Mouse (Mus musculus) hindbrain, embryonic 13.5 days (tissue): ENCODE measurements around the gene Gak. TPM values are rescaled to one million over a fixed set of nuclear protein-coding genes. Genes with fewer than 3 reads are reported as not detected.

Experiments used
- ATAC-seq: fragments of 200-750 bp; cut with Nextera tagmentation; 2 replicates; pipeline ENCODE4 v1.8.0; 2017; ENCODE audit warnings: moderate TSS enrichment; ENCODE audit not compliant: low FRiP score
- H3K27ac ChIP-seq: fragments of 300-500 bp; sonication (generic); 2 replicates; pipeline ENCODE4 v1.5.1; 2015; ENCODE audit warnings: inconsistent platforms, mild to moderate bottlenecking, moderate library complexity
- H3K27me3 ChIP-seq: fragments of 300-500 bp; sonication (generic); 2 replicates; pipeline ENCODE4 v1.6.1; 2015; ENCODE audit warnings: mild to moderate bottlenecking, inconsistent platforms
- H3K36me3 ChIP-seq: fragments of 300-500 bp; sonication (generic); 2 replicates; pipeline ENCODE4 v1.6.1; 2015; ENCODE audit warnings: mild to moderate bottlenecking, inconsistent platforms
- H3K4me1 ChIP-seq: fragments of 300-500 bp; sonication (generic); replicated peaks from 2 replicates; pipeline ENCODE4 v1.6.1; 2015; ENCODE audit warnings: inconsistent platforms
- H3K4me2 ChIP-seq: fragments of 300-500 bp; sonication (generic); 2 replicates; pipeline ENCODE4 v1.6.1; 2015; ENCODE audit warnings: inconsistent platforms, mild to moderate bottlenecking, moderate library complexity
- H3K4me3 ChIP-seq: fragments of 300-500 bp; sonication (generic); 2 replicates; pipeline ENCODE4 v1.5.1; 2015; ENCODE audit warnings: mild to moderate bottlenecking, inconsistent platforms
- H3K9ac ChIP-seq: fragments of 300-500 bp; sonication (generic); 2 replicates; pipeline ENCODE4 v1.6.1; 2015; ENCODE audit warnings: mild to moderate bottlenecking, inconsistent platforms
- H3K9me3 ChIP-seq: fragments of 300-500 bp; sonication (generic); 2 replicates; pipeline ENCODE4 v1.6.1; 2016; ENCODE audit warnings: inconsistent platforms
- WGBS: fragments of 180-500 bp; shearing (Covaris S2); methylation state at CpG from one replicate; pipeline ENCODE4 v1.1.7; 2015; 5-methylcytosine and 5-hydroxymethylcytosine counted together
- polyA plus RNA-seq: library from polyadenylated mRNA; unstranded; fragments of >200 nt; fragmentation: Nextera tagmentation; extraction: Ambion mirVana; gene quantifications from 2 replicates; pipeline ENCODE4 v1.2.1, GENCODE M21; 2015

The Gak gene
- polyA plus RNA-seq, 1 experiment from 2014 or later, result 49.1 TPM

DNA sequence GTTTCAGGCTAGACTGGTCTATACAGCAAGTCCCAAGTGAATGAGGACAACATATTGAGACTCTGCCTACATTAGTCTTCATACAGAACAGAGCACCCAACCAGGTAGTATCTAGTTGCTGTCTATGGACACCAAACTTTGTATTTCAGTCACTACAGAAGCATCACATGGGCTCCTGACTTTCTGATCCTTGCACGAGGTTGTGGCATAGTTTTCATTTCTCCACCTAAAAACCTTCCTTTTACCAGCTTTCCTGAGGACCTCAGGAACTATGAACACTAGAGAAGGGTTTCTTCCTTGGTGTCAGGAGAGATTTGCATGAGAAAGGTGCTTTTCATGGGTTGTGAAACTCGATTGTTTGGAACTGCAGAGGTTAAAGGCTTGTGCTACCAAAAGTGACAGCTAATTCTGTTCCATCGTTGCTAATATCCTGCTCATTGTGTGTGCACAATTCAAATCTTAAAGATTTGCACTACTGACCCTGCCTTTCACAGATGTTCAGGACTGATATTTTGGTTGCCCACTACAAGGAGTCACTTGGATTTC is 38.9 kb upstream of the Gak start:
- no peaks in the 10 kb centered on the region for H3K9me3 ChIP-seq
- H3K4me1 ChIP-seq, result peaks cover 22% of the 10 kb centered on the region
- H3K9ac ChIP-seq, result peak overlapping the region; percentile 82
- peak overlapping the region; percentile 69 for H3K4me2 ChIP-seq
- peak overlapping the region; percentile 87 for H3K27ac ChIP-seq
- peaks cover 22% of the 10 kb centered on the region for H3K36me3 ChIP-seq
- H3K4me3 ChIP-seq, result peak overlapping the region; percentile 52
- H3K27me3 ChIP-seq, result 0 out of 2 replicates have a peak, but pooled peaks cover 9% of the 10 kb centered on the region
- 14% methylated on average over 3 of the region's 3 CpGs for WGBS
- no peak for ATAC-seq

DNA sequence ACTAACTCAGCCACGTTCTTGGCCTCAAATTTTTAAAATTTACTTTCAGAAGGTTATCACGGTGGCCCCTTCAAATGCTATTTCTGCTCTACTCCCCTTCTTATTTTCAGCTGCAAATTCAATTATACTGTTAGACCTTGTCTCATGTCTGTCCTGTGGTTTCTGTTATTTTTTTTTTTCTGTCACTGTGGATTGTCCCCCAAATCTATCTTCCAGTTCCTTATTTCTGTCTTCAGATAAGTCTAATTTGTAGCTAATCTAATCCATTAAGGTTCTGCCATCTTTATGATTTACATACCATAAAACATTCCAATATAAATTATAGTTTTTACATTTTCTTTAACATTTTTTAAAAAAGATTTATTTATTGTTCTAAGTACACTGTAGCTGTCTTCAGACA is 37.8 kb upstream of the Gak start:
- Histone ChIP-seq H3K4me2 (no peak overlapping the region), H3K36me3 (peaks cover 11% of the 10 kb centered on the region), H3K4me3 (no peak overlapping the region), H3K27ac (no peak overlapping the region), H3K27me3 (peaks cover 15% of the 10 kb centered on the region; the same call in 1 of the 2 replicates), H3K9ac (no peak overlapping the region), H3K4me1 (peaks cover 22% of the 10 kb centered on the region), H3K9me3 (no peaks in the 10 kb centered on the region)
- WGBS, result 84% methylated on average over 2 of the region's 2 CpGs
- no peak for ATAC-seq

DNA sequence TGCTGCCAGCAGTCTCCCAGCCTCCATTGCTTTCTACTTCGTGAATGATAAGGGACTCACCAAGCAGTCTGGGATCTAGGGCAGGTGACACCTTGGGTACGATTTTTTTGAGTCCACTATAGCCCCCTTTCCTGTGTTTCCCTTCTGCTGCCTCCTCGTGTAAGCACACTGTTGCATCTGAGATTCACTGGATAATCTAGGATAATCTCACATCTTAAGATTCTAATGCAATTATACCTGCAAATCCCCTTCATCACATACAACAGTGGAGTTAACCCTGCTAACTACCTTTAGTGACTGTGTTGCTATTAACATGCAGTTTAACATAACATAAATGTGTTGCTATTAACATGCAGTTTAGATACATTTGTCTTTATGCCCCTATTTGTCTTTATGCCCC is 35.5 kb upstream of the Gak start:
- Histone ChIP-seq H3K4me3 (no peak overlapping the region), H3K27ac (no peak overlapping the region), H3K36me3 (no peaks in the 10 kb centered on the region), H3K4me2 (no peak overlapping the region), H3K9ac (no peak overlapping the region), H3K27me3 (peaks cover 15% of the 10 kb centered on the region; the same call in 1 of the 2 replicates), H3K4me1 (peaks cover 19% of the 10 kb centered on the region), H3K9me3 (no peaks in the 10 kb centered on the region)
- WGBS, result 51% methylated on average over 3 of the region's 3 CpGs
- no peak for ATAC-seq

DNA sequence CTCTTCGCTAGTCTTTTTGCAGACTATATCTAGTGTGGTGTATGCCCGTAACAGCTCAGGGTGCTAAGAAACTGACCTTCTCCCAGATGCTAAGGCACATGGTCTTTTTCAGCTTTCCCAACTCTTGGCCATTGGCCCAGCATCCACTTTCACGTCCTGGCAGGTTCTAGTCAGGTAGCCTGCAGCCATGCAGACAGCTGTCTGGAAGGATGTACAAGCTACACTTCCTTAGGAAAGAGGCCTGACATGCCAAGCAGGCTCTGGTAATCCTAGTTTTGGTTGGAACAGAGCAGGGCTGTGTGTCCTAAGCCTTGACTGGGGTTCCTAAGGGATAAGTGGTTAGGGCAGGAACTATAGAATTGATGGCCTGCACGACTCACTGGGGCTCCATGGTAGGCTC is 33.2 kb upstream of the Gak start:
- 89% methylated on average over 4 of the region's 4 CpGs for WGBS
- no peak for ATAC-seq
- H3K4me3 ChIP-seq, result no peak overlapping the region

DNA sequence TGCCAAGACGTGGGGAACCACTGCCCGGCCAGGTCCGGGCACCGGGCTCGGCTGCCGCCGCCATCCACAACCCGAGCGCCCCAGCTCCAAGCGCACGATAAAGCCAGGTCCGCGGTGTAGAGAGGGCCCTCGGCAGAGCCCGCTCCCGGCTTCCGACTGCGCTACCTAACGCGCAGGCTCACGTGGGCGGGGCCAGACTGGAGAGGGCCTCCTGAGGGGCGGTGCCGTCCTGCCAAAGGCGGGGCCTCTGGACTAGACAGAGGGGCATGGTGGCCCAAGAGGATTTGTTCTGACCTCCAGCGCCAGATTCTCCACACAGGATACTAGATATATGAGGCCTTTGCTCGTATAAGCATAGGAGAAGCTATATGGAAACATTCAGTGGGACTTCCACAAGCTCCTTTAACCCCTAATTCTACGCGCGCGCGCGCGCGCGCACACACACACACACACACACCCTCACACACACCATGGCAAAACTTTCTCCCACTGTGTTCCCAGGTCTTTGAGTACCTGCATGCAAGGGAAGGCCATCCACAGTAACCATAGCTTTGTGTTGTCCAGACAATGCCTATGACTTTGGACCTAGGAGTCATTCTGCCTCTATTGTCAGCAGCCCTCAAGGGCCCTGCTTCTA is 31.2 kb upstream of the Gak start:
- Histone ChIP-seq H3K27me3 (peaks cover 12% of the 10 kb centered on the region; the same call in 1 of the 2 replicates), H3K9me3 (no peaks in the 10 kb centered on the region), H3K4me2 (peak overlapping the region; percentile 93), H3K9ac (peak overlapping the region; percentile 99), H3K27ac (peak overlapping the region; percentile 55; the same call in 1 of the 2 replicates), H3K4me1 (peaks cover 24% of the 10 kb centered on the region), H3K4me3 (peak overlapping the region; percentile 92), H3K36me3 (peaks cover 24% of the 10 kb centered on the region)
- peak; percentile 97 for ATAC-seq
- WGBS, result 16% methylated on average over 36 of the region's 36 CpGs

More for the DNA sequence above, 33.2 kb upstream of the Gak start:
- no peak overlapping the region for H3K4me2 ChIP-seq
- H3K9ac ChIP-seq, result no peak overlapping the region
- peaks cover 24% of the 10 kb centered on the region for H3K4me1 ChIP-seq
- H3K36me3 ChIP-seq, result peaks cover 4% of the 10 kb centered on the region
- no peak overlapping the region for H3K27ac ChIP-seq
- H3K9me3 ChIP-seq, result no peaks in the 10 kb centered on the region
- peaks cover 15% of the 10 kb centered on the region; the same call in 1 of the 2 replicates for H3K27me3 ChIP-seq

DNA sequence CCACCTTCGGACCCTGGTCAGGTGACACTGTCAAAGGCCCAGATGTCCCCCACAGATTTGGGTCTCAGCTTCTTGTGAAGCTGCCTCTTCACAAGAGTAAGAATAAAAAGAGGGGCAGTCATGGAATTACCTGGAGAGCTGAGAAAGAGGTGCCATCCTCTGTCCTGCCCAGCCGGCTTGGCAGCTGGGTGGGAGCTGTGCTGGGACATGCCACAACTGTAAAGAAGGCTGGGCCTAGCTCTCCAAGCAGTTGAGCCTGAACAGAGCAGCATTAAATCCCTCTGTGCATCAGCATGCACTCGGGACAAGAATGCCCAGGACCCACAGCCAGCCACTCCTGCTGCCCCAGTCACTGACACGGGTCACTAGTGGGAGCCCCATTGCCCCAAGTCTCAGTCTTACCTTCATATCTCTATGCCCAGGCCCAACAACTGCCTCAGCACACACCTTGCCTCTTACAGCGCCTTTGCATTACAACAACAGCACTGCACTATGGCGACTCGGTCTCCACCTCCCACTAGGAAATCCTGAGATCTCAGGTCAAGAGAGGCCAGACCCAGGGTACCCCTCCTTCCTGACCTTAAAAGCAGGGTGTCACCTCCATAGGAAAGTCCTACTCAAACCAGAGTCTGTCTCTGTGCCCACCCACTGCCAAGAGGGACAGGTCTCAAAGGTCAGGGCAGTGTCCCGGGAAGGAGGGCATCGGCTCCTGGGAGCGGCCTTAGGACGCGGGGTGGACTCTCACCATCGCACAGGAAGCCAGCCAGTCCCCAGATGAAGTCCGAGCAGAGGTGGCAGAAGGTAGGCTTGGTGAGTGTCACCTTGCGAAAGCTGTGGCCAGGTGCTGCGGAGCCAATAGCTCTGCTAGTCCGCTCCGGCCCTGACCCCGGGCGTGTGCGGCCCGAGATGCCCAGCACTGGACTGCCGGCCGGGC is 30.4 kb upstream of the Gak start, which contains the start of gene Idua:
Idua (plus strand) TSS at position 634 of the 934 bp plus-strand sequence.
- peak; percentile 65 for ATAC-seq
- peak within 1 kb of the TSS; percentile 99 for H3K9ac ChIP-seq
- H3K27ac ChIP-seq, result peak within 1 kb of the TSS; percentile 55; the same call in 1 of the 2 replicates
- H3K27me3 ChIP-seq, result peaks cover 10% of the 10 kb centered on the region; the same call in 1 of the 2 replicates
- H3K4me3 ChIP-seq, result peak within 1 kb of the TSS; percentile 92
- peak within 1 kb of the TSS; percentile 93 for H3K4me2 ChIP-seq
- peaks cover 24% of the 10 kb centered on the region for H3K4me1 ChIP-seq
- no peaks in the 10 kb centered on the region for H3K9me3 ChIP-seq
- WGBS, result 12% methylated on average over 21 of the region's 24 CpGs
- peaks cover 32% of the 10 kb centered on the region for H3K36me3 ChIP-seq

DNA sequence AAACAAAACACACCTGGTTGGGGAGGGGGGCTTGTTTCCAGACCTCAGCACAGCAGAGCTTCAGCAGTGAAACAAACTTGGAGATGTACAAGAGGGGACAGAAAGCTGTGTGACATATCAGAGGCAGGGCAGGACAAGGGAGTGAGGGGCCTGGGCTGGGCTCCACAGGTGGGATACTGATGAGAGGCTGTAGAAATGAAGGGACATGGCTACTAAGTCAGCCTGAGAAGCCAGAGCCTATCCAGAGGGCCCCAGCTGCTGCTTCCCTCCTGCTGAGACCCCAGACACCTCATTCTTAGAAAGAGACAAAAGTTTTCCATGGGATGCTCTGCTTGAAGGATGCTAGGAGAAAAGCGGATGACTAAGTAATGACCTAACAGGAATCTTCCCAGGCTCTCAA is 29.1 kb upstream of the Gak start:
- Histone ChIP-seq H3K4me1 (peaks cover 24% of the 10 kb centered on the region), H3K4me3 (no peak overlapping the region), H3K27ac (no peak overlapping the region), H3K27me3 (peaks cover 6% of the 10 kb centered on the region; the same call in 1 of the 2 replicates), H3K9me3 (no peaks in the 10 kb centered on the region), H3K4me2 (no peak overlapping the region), H3K36me3 (peaks cover 45% of the 10 kb centered on the region), H3K9ac (peak overlapping the region; percentile 19; the same call in 1 of the 2 replicates)
- no peak for ATAC-seq
- 71% methylated on average over 1 of the region's 1 CpGs for WGBS

DNA sequence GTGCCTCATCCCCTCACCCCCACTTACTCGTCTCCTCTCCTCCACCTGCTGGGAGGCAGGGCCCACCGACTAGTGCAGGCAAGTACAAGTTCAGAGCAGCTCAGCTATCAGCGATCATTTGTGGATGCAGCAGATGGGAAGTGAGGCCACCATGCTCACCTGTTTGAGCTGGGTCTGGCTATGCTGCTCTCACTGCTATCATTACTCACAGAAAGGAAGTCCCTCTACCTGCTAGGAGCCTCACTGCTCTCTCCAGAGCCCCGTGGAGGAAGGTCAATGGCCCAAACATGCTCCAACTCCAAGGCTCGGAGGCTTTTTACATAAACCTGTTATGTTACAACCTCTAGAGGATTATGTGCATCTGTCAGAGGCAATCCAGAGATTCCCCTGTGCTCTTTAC is 27.9 kb upstream of the Gak start:
- no peak overlapping the region for H3K4me3 ChIP-seq
- H3K9ac ChIP-seq, result no peak overlapping the region; the same call in 1 of the 2 replicates
- no peak overlapping the region for H3K27ac ChIP-seq
- no peaks in the 10 kb centered on the region for H3K27me3 ChIP-seq
- no peak for ATAC-seq
- H3K4me2 ChIP-seq, result no peak overlapping the region
- peaks cover 57% of the 10 kb centered on the region for H3K36me3 ChIP-seq
- peaks cover 24% of the 10 kb centered on the region for H3K4me1 ChIP-seq
- 77% methylated on average over 5 of the region's 5 CpGs for WGBS
- H3K9me3 ChIP-seq, result no peaks in the 10 kb centered on the region

DNA sequence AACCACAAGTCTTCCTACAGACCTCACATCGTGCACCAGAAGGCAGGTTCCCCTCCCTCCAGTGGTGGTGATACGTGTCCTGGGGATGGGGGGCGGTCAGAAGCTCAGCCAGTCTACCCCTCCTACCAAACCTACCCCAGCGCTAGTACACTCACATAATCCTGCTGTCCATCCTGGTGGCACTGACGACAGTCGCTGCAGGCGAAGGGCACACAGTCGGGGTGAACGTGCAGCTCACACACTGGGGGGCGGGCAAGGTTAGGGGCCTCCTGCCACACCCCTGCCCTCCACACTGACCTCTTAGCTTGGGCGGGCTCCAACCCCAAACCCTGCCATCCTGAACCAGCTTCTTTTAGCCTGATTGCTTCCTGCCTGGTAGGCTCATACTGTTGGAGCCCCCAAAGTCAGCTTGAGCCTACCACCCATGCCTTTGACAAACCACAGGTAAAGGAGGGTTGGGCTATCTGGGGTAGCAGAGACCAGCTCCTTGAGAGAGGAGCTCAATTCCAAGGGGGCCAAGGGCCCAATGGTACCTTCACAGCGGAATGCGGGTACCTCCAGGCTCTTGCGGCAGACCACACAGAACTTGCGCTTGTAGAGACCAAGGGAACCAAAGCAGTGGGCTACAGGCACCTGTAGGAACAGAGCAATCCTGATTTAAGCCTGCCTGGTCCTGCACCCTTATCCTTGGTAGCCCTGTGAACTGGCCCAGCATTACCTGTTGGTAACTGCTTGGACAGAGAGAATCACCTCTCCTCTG is 26.5 kb upstream of the Gak start:
- Histone ChIP-seq H3K27ac (no peak overlapping the region), H3K36me3 (peaks cover 61% of the 10 kb centered on the region), H3K27me3 (no peaks in the 10 kb centered on the region), H3K4me3 (no peak overlapping the region), H3K9ac (no peak overlapping the region), H3K4me1 (peaks cover 24% of the 10 kb centered on the region), H3K4me2 (no peak overlapping the region), H3K9me3 (no peaks in the 10 kb centered on the region)
- no peak for ATAC-seq
- WGBS, result 94% methylated on average over 15 of the region's 15 CpGs

DNA sequence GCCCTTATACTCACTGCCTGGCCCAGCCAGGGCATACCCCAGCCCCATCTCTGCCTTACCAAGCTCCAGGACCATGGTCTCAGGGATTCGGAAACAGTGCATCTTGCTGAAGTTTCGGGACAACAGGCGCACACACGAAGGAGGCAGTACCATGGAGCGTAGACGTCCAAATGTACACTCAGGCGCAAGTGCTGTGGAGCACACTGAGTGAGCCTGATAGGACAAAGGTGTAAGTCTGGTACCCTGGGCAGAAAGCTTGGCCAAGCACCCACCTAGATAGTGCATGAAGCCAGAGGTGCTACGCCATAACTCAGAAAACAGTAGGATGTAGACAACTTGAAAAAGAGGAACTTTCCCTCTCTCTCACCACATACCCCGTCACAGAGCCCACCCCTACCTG is 25.8 kb upstream of the Gak start:
- no peaks in the 10 kb centered on the region for H3K9me3 ChIP-seq
- no peak overlapping the region for H3K27ac ChIP-seq
- no peaks in the 10 kb centered on the region for H3K27me3 ChIP-seq
- ATAC-seq, result no peak
- 95% methylated on average over 9 of the region's 9 CpGs for WGBS
- H3K4me1 ChIP-seq, result peaks cover 24% of the 10 kb centered on the region
- no peak overlapping the region for H3K4me3 ChIP-seq
- H3K9ac ChIP-seq, result no peak overlapping the region
- H3K36me3 ChIP-seq, result peaks cover 67% of the 10 kb centered on the region
- H3K4me2 ChIP-seq, result no peak overlapping the region

DNA sequence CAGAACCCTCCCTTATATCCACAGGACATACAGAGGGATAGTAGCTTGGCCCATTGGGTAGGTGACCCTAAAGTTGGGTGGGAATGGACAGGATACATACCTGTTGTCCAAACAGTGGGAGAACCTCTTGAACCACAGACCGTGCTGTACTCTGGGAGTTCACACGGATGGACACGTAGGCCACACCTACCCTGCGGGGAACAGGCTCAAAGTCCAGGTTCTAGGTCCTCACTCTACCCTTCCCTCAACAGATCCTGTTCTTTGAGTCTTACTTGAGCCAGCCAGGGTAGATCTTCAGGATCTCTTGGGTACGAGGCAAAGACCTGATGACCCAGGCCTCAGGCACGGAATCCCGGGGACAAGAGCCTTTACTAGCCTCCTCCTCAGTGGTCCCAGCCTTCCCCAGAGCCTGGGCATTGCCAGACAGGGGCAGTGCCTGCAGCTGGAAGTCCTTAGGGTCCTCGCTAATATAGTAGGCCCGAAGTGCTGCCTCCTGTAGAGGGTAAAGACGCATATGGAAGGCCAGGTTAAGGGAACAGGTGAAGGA is 25.0 kb upstream of the Gak start:
- H3K4me2 ChIP-seq, result no peak overlapping the region
- H3K9me3 ChIP-seq, result no peaks in the 10 kb centered on the region
- H3K36me3 ChIP-seq, result peaks cover 76% of the 10 kb centered on the region
- H3K9ac ChIP-seq, result no peak overlapping the region
- 95% methylated on average over 10 of the region's 10 CpGs for WGBS
- no peaks in the 10 kb centered on the region for H3K27me3 ChIP-seq
- H3K4me1 ChIP-seq, result peaks cover 16% of the 10 kb centered on the region
- ATAC-seq, result no peak
- no peak overlapping the region for H3K27ac ChIP-seq
- no peak overlapping the region for H3K4me3 ChIP-seq
